Mouse (Mus musculus): ENCODE measurements around the gene Tacr2. TPM values are rescaled to one million over a fixed set of nuclear protein-coding genes. Genes with fewer than 3 reads are reported as not detected.

Gene Tacr2
- total RNA-seq, 2 experiments from 2014 or later = 0.34 TPM; not detected in 1

GRCm38 (mm10) chr10:62282782-62283181 lies 30.5 kb downstream of the Tacr2 start:
- TF ChIP-seq CTCF (IDR thresholded peaks at IDR 0.05) = no peak
- Histone ChIP-seq H3K4me3 (no peak overlapping the region), H3K27ac (peak overlapping the region; percentile 13; the same call in 1 of the 2 replicates)
- peak in 1 of 2 experiments; percentile 37 for DNase-seq (ENCODE audit: extremely low spot score in 1 of 2, low spot score in 2 of 2)
- intact Hi-C loops (cut with DNase I) = no loop called here

- DNase-seq (ENCODE audit: extremely low spot score in 1 of 2, low spot score in 2 of 2) = no peak
- intact Hi-C loops (cut with DNase I) = no loop called here
- H3K27ac ChIP-seq = peak overlapping the region; percentile 13; the same call in 1 of the 2 replicates
- no peak for TF ChIP-seq CTCF (IDR thresholded peaks at IDR 0.05)
- no peak overlapping the region for H3K4me3 ChIP-seq
These were observed 31.1 kb downstream of the Tacr2 start for GRCm38 (mm10) chr10:62283206-62283792.

- Histone ChIP-seq H3K27ac (no peak overlapping the region), H3K4me3 (no peak overlapping the region)
- intact Hi-C loops (cut with DNase I) = no loop called here
- TF ChIP-seq CTCF (IDR thresholded peaks at IDR 0.05) = no peak
- no peak for DNase-seq (ENCODE audit: extremely low spot score in 1 of 2, low spot score in 2 of 2)
These were observed 35.4 kb downstream of the Tacr2 start for GRCm38 (mm10) chr10:62287460-62288124.

- no peak overlapping the region for H3K4me3 ChIP-seq
- no peak for DNase-seq (ENCODE audit: extremely low spot score in 1 of 2, low spot score in 2 of 2)
- peak overlapping the region; percentile 55 for H3K27ac ChIP-seq
- intact Hi-C loops (cut with DNase I) = no loop called here
- TF ChIP-seq CTCF (IDR thresholded peaks at IDR 0.05) = no peak
These were observed 41.9 kb downstream of the Tacr2 start for GRCm38 (mm10) chr10:62294112-62294511.

GRCm38 (mm10) chr10:62296086-62296872 lies 44.0 kb downstream of the Tacr2 start:
- TF ChIP-seq CTCF (IDR thresholded peaks at IDR 0.05) = no peak
- no peak overlapping the region for H3K4me3 ChIP-seq
- no peak overlapping the region for H3K27ac ChIP-seq
- DNase-seq (ENCODE audit: extremely low spot score in 1 of 2, low spot score in 2 of 2) = no peak
- intact Hi-C loops (cut with DNase I) = no loop called here

GRCm38 (mm10) chr10:62300006-62300827 lies 48.0 kb downstream of the Tacr2 start:
- peak overlapping the region; percentile 73 for H3K27ac ChIP-seq
- H3K4me3 ChIP-seq = no peak overlapping the region
- peak; percentile 42 to 55 for DNase-seq (ENCODE audit: extremely low spot score in 1 of 2, low spot score in 2 of 2)
- intact Hi-C loops (cut with DNase I) = loop anchor here (1.0 kb wide), 1 partner anchor 40 kb away; no protein-coding TSS in a partner anchor
- no peak for TF ChIP-seq CTCF (IDR thresholded peaks at IDR 0.05)

GRCm38 (mm10) chr10:62305090-62305489 lies 52.9 kb downstream of the Tacr2 start:
- Histone ChIP-seq H3K27ac (no peak overlapping the region), H3K4me3 (no peak overlapping the region)
- TF ChIP-seq CTCF (IDR thresholded peaks at IDR 0.05) = no peak
- no peak for DNase-seq (ENCODE audit: extremely low spot score in 1 of 2, low spot score in 2 of 2)
- intact Hi-C loops (cut with DNase I) = no loop called here

GRCm38 (mm10) chr10:62306483-62306882 lies 54.2 kb downstream of the Tacr2 start:
- no peak for TF ChIP-seq CTCF (IDR thresholded peaks at IDR 0.05)
- Histone ChIP-seq H3K4me3 (no peak overlapping the region), H3K27ac (no peak overlapping the region)
- intact Hi-C loops (cut with DNase I) = no loop called here
- DNase-seq (ENCODE audit: extremely low spot score in 1 of 2, low spot score in 2 of 2) = no peak

- Histone ChIP-seq H3K27ac (no peak overlapping the region), H3K4me3 (no peak overlapping the region)
- intact Hi-C loops (cut with DNase I) = no loop called here
- DNase-seq (ENCODE audit: extremely low spot score in 1 of 2, low spot score in 2 of 2) = no peak
- no peak for TF ChIP-seq CTCF (IDR thresholded peaks at IDR 0.05)
These were observed 56.8 kb downstream of the Tacr2 start for GRCm38 (mm10) chr10:62308896-62309491.

- no peak overlapping the region for H3K27ac ChIP-seq
- no peak overlapping the region for H3K4me3 ChIP-seq
- intact Hi-C loops (cut with DNase I) = no loop called here
- no peak for DNase-seq (ENCODE audit: extremely low spot score in 1 of 2, low spot score in 2 of 2)
- TF ChIP-seq CTCF (IDR thresholded peaks at IDR 0.05) = no peak
These were observed 57.4 kb downstream of the Tacr2 start for GRCm38 (mm10) chr10:62309593-62309992.
